In genomic region chr17:31304895-31305775, GRCm38 (mm10) we compare ENCODE assay signal across 9 mouse cellular contexts. TPM values are rescaled to one million over a fixed set of nuclear protein-coding genes. Genes with fewer than 3 reads are reported as not detected.
DNase-seq lines count a peak whose midpoint lies in the region; ATAC-seq and TF ChIP-seq lines count a peak whose summit lies in the region.
"Had no signal": no experiment of that assay in that cellular context is flagged by ENCODE, and none has a peak within 500 bp of the region (broad histone marks: within the 10 kb centered on the region; RNA-seq: fewer than 3 reads in every experiment).

No protein-coding gene starts in this region.

- H3K4me1 ChIP-seq in bone marrow macrophage, adult 2 months (ENCODE audit: control insufficient read depth, insufficient read depth, low read length) = peaks cover 26% of the 10 kb centered on the region
- H3K4me1 ChIP-seq in liver, embryonic 14.5 days (replicated peaks; ENCODE audit: control insufficient read depth in 2 of 2, insufficient read depth in 2 of 2, low read length in 1 of 2) = peaks cover 10 to 23% of the 10 kb centered on the region in 2 experiments
- peaks cover 10% of the 10 kb centered on the region; the same call in 1 of the 2 replicates for H3K4me1 ChIP-seq in stomach, embryonic 15.5 days
- peaks cover 7% of the 10 kb centered on the region; the same call in 1 of the 2 replicates for H3K4me1 ChIP-seq in midbrain, embryonic 13.5 days (replicated peaks)
- H3K4me1 ChIP-seq in forebrain, embryonic 14.5 days (ENCODE audit: control insufficient read depth, insufficient read depth, low read length) = no peaks in the 10 kb centered on the region
- H3K4me1 ChIP-seq: midbrain, embryonic 12.5 days had no signal

- DNase-seq in Patski (ENCODE audit: low read depth, low spot score) (no peak), MN1 (ENCODE audit: low spot score) (no peak)
- DNase-seq in heart, postnatal 14 days = peak; percentile 71 to 79
- DNase-seq in liver, embryonic 14.5 days (ENCODE audit: low read depth in 3 of 3, low spot score in 3 of 3) = no peak
- DNase-seq in forebrain, embryonic 14.5 days (ENCODE audit: low spot score) = no peak

- no peak for TF ChIP-seq EP300 in liver, embryonic 14.5 days (IDR thresholded peaks at IDR 0.05; ENCODE audit: low read depth)

- 15% methylated on average over 12 of the region's 12 CpGs for WGBS in liver, embryonic 14.5 days (ENCODE audit: insufficient replicate concordance)
- WGBS in stomach, embryonic 15.5 days = 38% methylated on average over 12 of the region's 12 CpGs
- WGBS in midbrain, embryonic 13.5 days = 64% methylated on average over 12 of the region's 12 CpGs
- WGBS in forebrain, embryonic 14.5 days = 64% methylated on average over 12 of the region's 12 CpGs

- CTCF ChIA-PET in Patski (lab: Charles Lee) = interaction anchor here (0.9 to 1.8 kb wide), 3 partner anchors 8 to 25 kb away, joined by 3 to 6 read pairs (median 3); no protein-coding TSS in a partner anchor

- H3K4me3 ChIP-seq in bone marrow macrophage, adult 2 months (ENCODE audit: insufficient read depth, low read length) = no peak overlapping the region
- H3K4me3 ChIP-seq in liver, embryonic 14.5 days (ENCODE audit: insufficient read depth in 1 of 2, low read depth in 2 of 2, low read length in 2 of 2) = no peak overlapping the region
- H3K4me3 ChIP-seq in stomach, embryonic 15.5 days (replicated peaks) = no peak overlapping the region
- H3K4me3 ChIP-seq in midbrain, embryonic 13.5 days (replicated peaks) = no peak overlapping the region
- H3K4me3 ChIP-seq in forebrain, embryonic 14.5 days (ENCODE audit: low read depth, low read length) = no peak overlapping the region
- H3K4me3 ChIP-seq: midbrain, embryonic 12.5 days had no signal

- H3K27ac ChIP-seq in bone marrow macrophage, adult 2 months (ENCODE audit: insufficient read depth, low read depth, low read length) = peak overlapping the region; percentile 24
- H3K27ac ChIP-seq in liver, embryonic 14.5 days = 0 out of 2 replicates have a peak overlapping the region, but pooled peaks have one; percentile 20
- H3K27ac ChIP-seq in stomach, embryonic 15.5 days = peak overlapping the region; percentile 86
- no peak overlapping the region for H3K27ac ChIP-seq in midbrain, embryonic 13.5 days
- H3K27ac ChIP-seq in forebrain, embryonic 14.5 days (ENCODE audit: low read depth, low read length) = no peak overlapping the region
- H3K27ac ChIP-seq: midbrain, embryonic 12.5 days had no signal

- ATAC-seq in Patski = peak; percentile 14
- peak; percentile 74; the same call in 1 of the 2 replicates for ATAC-seq in liver, embryonic 14.5 days (ENCODE audit: insufficient read depth)
- ATAC-seq in stomach, embryonic 15.5 days (ENCODE audit: insufficient read depth, low FRiP score, low read depth) = peak; percentile 85
- ATAC-seq in midbrain, embryonic 13.5 days = no peak
- no peak for ATAC-seq in forebrain, embryonic 14.5 days

- peak overlapping the region; percentile 31 for H3K4me2 ChIP-seq in liver, embryonic 14.5 days (ENCODE audit: low read depth)
- H3K4me2 ChIP-seq in stomach, embryonic 15.5 days = no peak overlapping the region
- H3K4me2 ChIP-seq in midbrain, embryonic 13.5 days (replicated peaks) = no peak overlapping the region
- no peak overlapping the region for H3K4me2 ChIP-seq in forebrain, embryonic 14.5 days (ENCODE audit: low read length)
- H3K4me2 ChIP-seq: midbrain, embryonic 12.5 days had no signal

- H3K9ac ChIP-seq in liver, embryonic 14.5 days (replicated peaks) = no peak overlapping the region
- no peak overlapping the region for H3K9ac ChIP-seq in stomach, embryonic 15.5 days
- no peak overlapping the region for H3K9ac ChIP-seq in midbrain, embryonic 13.5 days (replicated peaks)
- H3K9ac ChIP-seq in forebrain, embryonic 14.5 days (ENCODE audit: low read length) = no peak overlapping the region
- H3K9ac ChIP-seq: midbrain, embryonic 12.5 days had no signal

- no peaks in the 10 kb centered on the region for H3K9me3 ChIP-seq in liver, embryonic 14.5 days (ENCODE audit: control insufficient read depth, low read length)
- H3K9me3 ChIP-seq in stomach, embryonic 15.5 days = no peaks in the 10 kb centered on the region
- no peaks in the 10 kb centered on the region for H3K9me3 ChIP-seq in midbrain, embryonic 13.5 days
- H3K9me3 ChIP-seq in forebrain, embryonic 14.5 days (replicated peaks; ENCODE audit: control insufficient read depth, low read length) = no peaks in the 10 kb centered on the region
- H3K9me3 ChIP-seq: midbrain, embryonic 12.5 days had no signal

- no peak for TF ChIP-seq POLR2A in bone marrow macrophage, adult 2 months (IDR thresholded peaks at IDR 0.05; ENCODE audit: borderline replicate concordance, low read depth, low read length)

- intact Hi-C loops in heart, postnatal 14 days (cut with DNase I) = no loop called here

- no peak for TF ChIP-seq CTCF in Patski (IDR thresholded peaks at IDR 0.05)
- TF ChIP-seq CTCF in bone marrow macrophage, adult 2 months (IDR thresholded peaks at IDR 0.05; ENCODE audit: low read depth, low read length) = no peak
- TF ChIP-seq CTCF in liver, embryonic 14.5 days (IDR thresholded peaks at IDR 0.05; ENCODE audit: low read depth) = no peak

- in situ Hi-C loops in Patski (cut with MboI; ENCODE audit: low pct_unique_long_range_greater_than_20kb) = no loop called here

- POLR2A ChIA-PET in Patski (lab: Charles Lee) = interaction anchor here (1.4 kb wide), 1 partner anchor 8 kb away, joined by 3 read pairs; no protein-coding TSS in a partner anchor

- no peaks in the 10 kb centered on the region for H3K36me3 ChIP-seq in liver, embryonic 14.5 days (replicated peaks; ENCODE audit: control insufficient read depth, insufficient read depth, low read depth)
- H3K36me3 ChIP-seq in stomach, embryonic 15.5 days = no peaks in the 10 kb centered on the region
- H3K36me3 ChIP-seq in midbrain, embryonic 13.5 days = peaks cover 4% of the 10 kb centered on the region; the same call in 1 of the 2 replicates
- no peaks in the 10 kb centered on the region for H3K36me3 ChIP-seq in forebrain, embryonic 14.5 days (ENCODE audit: control insufficient read depth, insufficient read depth, low read length)
- H3K36me3 ChIP-seq: midbrain, embryonic 12.5 days had no signal

- H3K27me3 ChIP-seq in Patski = no peaks in the 10 kb centered on the region
- no peaks in the 10 kb centered on the region for H3K27me3 ChIP-seq in liver, embryonic 14.5 days (ENCODE audit: control insufficient read depth, insufficient read depth, low read length)
- H3K27me3 ChIP-seq in stomach, embryonic 15.5 days (replicated peaks) = no peaks in the 10 kb centered on the region
- H3K27me3 ChIP-seq in midbrain, embryonic 13.5 days = no peaks in the 10 kb centered on the region
- H3K27me3 ChIP-seq in forebrain, embryonic 14.5 days (replicated peaks; ENCODE audit: control insufficient read depth, insufficient read depth, low read length) = no peaks in the 10 kb centered on the region
- H3K27me3 ChIP-seq: midbrain, embryonic 12.5 days had no signal

RNA-seq across cellular contexts. Expression of gene Slc37a1, which starts 18.5 kb away (rescaled TPM):
- 4.5 TPM for polyA plus RNA-seq in Patski (2021)
- polyA plus RNA-seq in bone marrow macrophage, adult 2 months (2012; ENCODE audit: insufficient read depth, insufficient read length, missing spikeins) = 7.5 and 11.6 TPM in 2 replicates
- total RNA-seq in heart, postnatal 14 days (2021) = 10 to 100 TPM; 11.7 to 12.3 TPM
- 1.9 and 2.3 TPM in 2 replicates for polyA plus RNA-seq in liver, embryonic 14.5 days (2012; rRNA removed)
- 1.2 and 1.9 TPM in 2 replicates for polyA plus RNA-seq in liver, embryonic 14.5 days (2014; fragmentation: Nextera tagmentation; extraction: Ambion mirVana)
- 12.7 and 14.9 TPM in 2 replicates for polyA plus RNA-seq in stomach, embryonic 15.5 days (2015; fragmentation: Nextera tagmentation; extraction: Ambion mirVana)
- 11.4 and 17.4 TPM in 2 replicates for polyA plus RNA-seq in midbrain, embryonic 13.5 days (2015; fragmentation: Nextera tagmentation; extraction: Ambion mirVana)
- polyA plus RNA-seq in forebrain, embryonic 14.5 days (2014; fragmentation: Nextera tagmentation; extraction: Ambion mirVana) = 6.9 and 7.9 TPM in 2 replicates

RNA-seq across cellular contexts. Expression of gene Rsph1, which starts 28.0 kb away (rescaled TPM):
- polyA plus RNA-seq in Patski (2021) = 3.1 TPM
- not detected in 2 replicates for polyA plus RNA-seq in bone marrow macrophage, adult 2 months (2012; ENCODE audit: insufficient read depth, insufficient read length, missing spikeins)
- total RNA-seq in heart, postnatal 14 days (2021) = 1 to 10 TPM; 1.5 to 1.6 TPM
- 0.04 and 0.08 TPM in 2 replicates for polyA plus RNA-seq in liver, embryonic 14.5 days (2012; rRNA removed)
- polyA plus RNA-seq in liver, embryonic 14.5 days (2014; fragmentation: Nextera tagmentation; extraction: Ambion mirVana) = 0.14 and 0.22 TPM in 2 replicates
- polyA plus RNA-seq in stomach, embryonic 15.5 days (2015; fragmentation: Nextera tagmentation; extraction: Ambion mirVana) = 1.6 and 2.1 TPM in 2 replicates
- 2.4 and 2.7 TPM in 2 replicates for polyA plus RNA-seq in midbrain, embryonic 13.5 days (2015; fragmentation: Nextera tagmentation; extraction: Ambion mirVana)
- polyA plus RNA-seq in forebrain, embryonic 14.5 days (2014; fragmentation: Nextera tagmentation; extraction: Ambion mirVana) = 2.9 and 3.6 TPM in 2 replicates

Comparison
In these comparisons a context has a peak if more than half of its experiments do, and no peak if none do; other contexts are left out.
1. ATAC-seq: peak in Patski (single experiment), liver, embryonic 14.5 days (single experiment) and stomach, embryonic 15.5 days (single experiment); none in midbrain, embryonic 13.5 days (single experiment) and forebrain, embryonic 14.5 days (single experiment).
2. DNase-seq: peak in heart, postnatal 14 days (2 of 2); none in Patski (single experiment), liver, embryonic 14.5 days (0 of 3), MN1 (single experiment) and forebrain, embryonic 14.5 days (single experiment).
3. H3K27ac ChIP-seq: peak in bone marrow macrophage, adult 2 months (single experiment), liver, embryonic 14.5 days (single experiment) and stomach, embryonic 15.5 days (single experiment); none in midbrain, embryonic 13.5 days (single experiment) and forebrain, embryonic 14.5 days (single experiment).